Mouse (Mus musculus): ENCODE results near the gene Dph3. TPM values are rescaled to one million over a fixed set of nuclear protein-coding genes. Genes with fewer than 3 reads are reported as not detected.

Dph3 gene
- polyA plus RNA-seq, 1 experiment from 2014 or later: 99.9 TPM

GRCm38 (mm10) chr14:32054788-32055187, 30.7 kb downstream of the Dph3 start:
- Histone ChIP-seq H3K9me3 (ENCODE audit: control insufficient read depth, low read length) (no peaks in the 10 kb centered on the region), H3K4me2 (ENCODE audit: low read depth, low read length, severe bottlenecking) (no peak overlapping the region), H3K36me3 (ENCODE audit: control insufficient read depth, insufficient read depth, low read length) (no peaks in the 10 kb centered on the region), H3K27me3 (ENCODE audit: control insufficient read depth, insufficient read depth, low read length) (no peaks in the 10 kb centered on the region), H3K27ac (ENCODE audit: low read depth, low read length) (no peak overlapping the region), H3K4me3 (ENCODE audit: low read depth, low read length) (no peak overlapping the region), H3K9ac (ENCODE audit: low read length) (no peak overlapping the region), H3K4me1 (replicated peaks; ENCODE audit: control insufficient read depth, insufficient read depth, low read length) (no peaks in the 10 kb centered on the region)
- WGBS: 70% methylated on average over 10 of the region's 10 CpGs
- ATAC-seq (replicated peaks; ENCODE audit: low FRiP score) (no peak), DNase-seq (ENCODE audit: low spot score) (no peak)

GRCm38 (mm10) chr14:32053895-32054294, 31.6 kb downstream of the Dph3 start:
- H3K9me3 ChIP-seq (ENCODE audit: control insufficient read depth, low read length): no peaks in the 10 kb centered on the region
- H3K27me3 ChIP-seq (ENCODE audit: control insufficient read depth, insufficient read depth, low read length): no peaks in the 10 kb centered on the region
- no peaks in the 10 kb centered on the region for H3K4me1 ChIP-seq (replicated peaks; ENCODE audit: control insufficient read depth, insufficient read depth, low read length)
- ATAC-seq (replicated peaks; ENCODE audit: low FRiP score) (no peak), DNase-seq (ENCODE audit: low spot score) (no peak)
- no peak overlapping the region for H3K4me2 ChIP-seq (ENCODE audit: low read depth, low read length, severe bottlenecking)
- no peak overlapping the region for H3K9ac ChIP-seq (ENCODE audit: low read length)
- H3K36me3 ChIP-seq (ENCODE audit: control insufficient read depth, insufficient read depth, low read length): no peaks in the 10 kb centered on the region
- WGBS: 90% methylated on average over 5 of the region's 5 CpGs
- H3K4me3 ChIP-seq (ENCODE audit: low read depth, low read length): no peak overlapping the region
- no peak overlapping the region for H3K27ac ChIP-seq (ENCODE audit: low read depth, low read length)

- no peak for DNase-seq (ENCODE audit: low spot score)
- no peak overlapping the region for H3K27ac ChIP-seq (ENCODE audit: low read depth, low read length)
- WGBS: 90% methylated on average over 6 of the region's 6 CpGs
Measured at GRCm38 (mm10) chr14:32050171-32050570, 35.4 kb downstream of the Dph3 start.

GRCm38 (mm10) chr14:32046357-32046756, 39.2 kb downstream of the Dph3 start:
- ATAC-seq (replicated peaks; ENCODE audit: low FRiP score): no peak
- Histone ChIP-seq H3K4me3 (ENCODE audit: low read depth, low read length) (no peak overlapping the region), H3K27ac (ENCODE audit: low read depth, low read length) (no peak overlapping the region), H3K9ac (ENCODE audit: low read length) (no peak overlapping the region), H3K27me3 (ENCODE audit: control insufficient read depth, insufficient read depth, low read length) (no peaks in the 10 kb centered on the region), H3K4me1 (replicated peaks; ENCODE audit: control insufficient read depth, insufficient read depth, low read length) (no peaks in the 10 kb centered on the region), H3K36me3 (ENCODE audit: control insufficient read depth, insufficient read depth, low read length) (no peaks in the 10 kb centered on the region), H3K4me2 (ENCODE audit: low read depth, low read length, severe bottlenecking) (no peak overlapping the region), H3K9me3 (ENCODE audit: control insufficient read depth, low read length) (no peaks in the 10 kb centered on the region)
- DNase-seq (ENCODE audit: low spot score): no peak
- WGBS: 81% methylated on average over 8 of the region's 8 CpGs

More at GRCm38 (mm10) chr14:32050171-32050570, 35.4 kb downstream of the Dph3 start:
- Histone ChIP-seq H3K4me2 (ENCODE audit: low read depth, low read length, severe bottlenecking) (no peak overlapping the region), H3K4me3 (ENCODE audit: low read depth, low read length) (no peak overlapping the region), H3K27me3 (ENCODE audit: control insufficient read depth, insufficient read depth, low read length) (no peaks in the 10 kb centered on the region), H3K9ac (ENCODE audit: low read length) (no peak overlapping the region), H3K9me3 (ENCODE audit: control insufficient read depth, low read length) (no peaks in the 10 kb centered on the region), H3K4me1 (replicated peaks; ENCODE audit: control insufficient read depth, insufficient read depth, low read length) (no peaks in the 10 kb centered on the region), H3K36me3 (ENCODE audit: control insufficient read depth, insufficient read depth, low read length) (no peaks in the 10 kb centered on the region)
- ATAC-seq (replicated peaks; ENCODE audit: low FRiP score): no peak

GRCm38 (mm10) chr14:32042108-32042507, 43.4 kb downstream of the Dph3 start:
- Histone ChIP-seq H3K4me2 (ENCODE audit: low read depth, low read length, severe bottlenecking) (no peak overlapping the region), H3K4me3 (ENCODE audit: low read depth, low read length) (no peak overlapping the region), H3K9ac (ENCODE audit: low read length) (no peak overlapping the region), H3K4me1 (replicated peaks; ENCODE audit: control insufficient read depth, insufficient read depth, low read length) (no peaks in the 10 kb centered on the region), H3K27ac (ENCODE audit: low read depth, low read length) (no peak overlapping the region), H3K36me3 (ENCODE audit: control insufficient read depth, insufficient read depth, low read length) (no peaks in the 10 kb centered on the region), H3K9me3 (ENCODE audit: control insufficient read depth, low read length) (no peaks in the 10 kb centered on the region), H3K27me3 (ENCODE audit: control insufficient read depth, insufficient read depth, low read length) (no peaks in the 10 kb centered on the region)
- ATAC-seq (replicated peaks; ENCODE audit: low FRiP score): no peak
- no peak for DNase-seq (ENCODE audit: low spot score)
- 77% methylated on average over 5 of the region's 5 CpGs for WGBS

GRCm38 (mm10) chr14:32037661-32038252, 47.8 kb downstream of the Dph3 start:
- no peak overlapping the region for H3K4me2 ChIP-seq (ENCODE audit: low read depth, low read length, severe bottlenecking)
- WGBS: 85% methylated on average over 8 of the region's 8 CpGs
- no peaks in the 10 kb centered on the region for H3K27me3 ChIP-seq (ENCODE audit: control insufficient read depth, insufficient read depth, low read length)
- DNase-seq (ENCODE audit: low spot score) (no peak), ATAC-seq (replicated peaks; ENCODE audit: low FRiP score) (no peak)
- H3K4me3 ChIP-seq (ENCODE audit: low read depth, low read length): no peak overlapping the region
- H3K9ac ChIP-seq (ENCODE audit: low read length): no peak overlapping the region
- H3K4me1 ChIP-seq (replicated peaks; ENCODE audit: control insufficient read depth, insufficient read depth, low read length): no peaks in the 10 kb centered on the region
- no peaks in the 10 kb centered on the region for H3K9me3 ChIP-seq (ENCODE audit: control insufficient read depth, low read length)
- no peak overlapping the region for H3K27ac ChIP-seq (ENCODE audit: low read depth, low read length)
- H3K36me3 ChIP-seq (ENCODE audit: control insufficient read depth, insufficient read depth, low read length): no peaks in the 10 kb centered on the region

- Histone ChIP-seq H3K4me3 (ENCODE audit: low read depth, low read length) (no peak overlapping the region), H3K36me3 (ENCODE audit: control insufficient read depth, insufficient read depth, low read length) (no peaks in the 10 kb centered on the region), H3K9ac (ENCODE audit: low read length) (no peak overlapping the region), H3K27me3 (ENCODE audit: control insufficient read depth, insufficient read depth, low read length) (no peaks in the 10 kb centered on the region), H3K27ac (ENCODE audit: low read depth, low read length) (no peak overlapping the region), H3K9me3 (ENCODE audit: control insufficient read depth, low read length) (no peaks in the 10 kb centered on the region), H3K4me1 (replicated peaks; ENCODE audit: control insufficient read depth, insufficient read depth, low read length) (no peaks in the 10 kb centered on the region), H3K4me2 (ENCODE audit: low read depth, low read length, severe bottlenecking) (no peak overlapping the region)
- ATAC-seq (replicated peaks; ENCODE audit: low FRiP score) (no peak), DNase-seq (ENCODE audit: low spot score) (no peak)
- WGBS: 81% methylated on average over 5 of the region's 5 CpGs
Measured at GRCm38 (mm10) chr14:32036482-32036881, 49.0 kb downstream of the Dph3 start.

GRCm38 (mm10) chr14:32032522-32032921, 53.0 kb downstream of the Dph3 start:
- H3K36me3 ChIP-seq (ENCODE audit: control insufficient read depth, insufficient read depth, low read length): no peaks in the 10 kb centered on the region
- H3K9me3 ChIP-seq (ENCODE audit: control insufficient read depth, low read length): no peaks in the 10 kb centered on the region
- peak; percentile 76 for DNase-seq (ENCODE audit: low spot score)
- no peak overlapping the region for H3K27ac ChIP-seq (ENCODE audit: low read depth, low read length)
- no peak overlapping the region for H3K9ac ChIP-seq (ENCODE audit: low read length)
- H3K4me1 ChIP-seq (replicated peaks; ENCODE audit: control insufficient read depth, insufficient read depth, low read length): no peaks in the 10 kb centered on the region
- H3K4me2 ChIP-seq (ENCODE audit: low read depth, low read length, severe bottlenecking): no peak overlapping the region
- no peaks in the 10 kb centered on the region for H3K27me3 ChIP-seq (ENCODE audit: control insufficient read depth, insufficient read depth, low read length)
- 0 out of 2 replicates have a peak, but pooled peaks have one; percentile 39 for ATAC-seq (replicated peaks; ENCODE audit: low FRiP score)
- 10% methylated on average over 4 of the region's 4 CpGs for WGBS
- no peak overlapping the region for H3K4me3 ChIP-seq (ENCODE audit: low read depth, low read length)

Measured in forebrain, embryonic 11.5 days (tissue).